Mouse (Mus musculus): Measurements from ENCODE around the gene Galnt4. TPM values are rescaled to one million over a fixed set of nuclear protein-coding genes. Genes with fewer than 3 reads are reported as not detected.

The Galnt4 gene
- 1 to 10 TPM; 7.0 to 7.6 (median 7.2) TPM for total RNA-seq (2022)

GRCm38 (mm10) chr10:99107964-99108363 lies at the start of gene Galnt4:
TSS of gene Galnt4 (plus strand) at chr10:99108159.
- DNase-seq, result peak; percentile 81

GRCm38 (mm10) chr10:99060588-99060987 lies 47.4 kb upstream of the Galnt4 start:
- no peak for DNase-seq

DNA sequence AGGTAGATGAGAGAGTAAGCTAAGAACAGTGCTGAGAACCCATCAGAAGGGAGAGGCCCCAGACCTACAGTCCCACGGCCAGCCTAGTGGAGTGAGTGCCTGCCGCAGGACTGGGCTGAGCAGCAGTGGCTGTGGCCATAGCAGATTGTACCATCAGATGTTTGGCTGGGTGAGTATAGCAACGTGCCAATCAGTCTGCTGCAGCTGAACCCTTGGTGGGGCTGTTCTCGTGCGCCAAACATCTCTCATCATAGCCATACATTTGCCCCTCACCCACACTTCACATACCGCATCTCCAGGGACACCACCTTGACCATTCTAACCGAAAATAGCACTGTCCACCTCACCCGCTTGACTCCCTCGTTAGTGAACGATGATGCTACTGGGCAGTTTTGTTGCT lies 46.5 kb upstream of the Galnt4 start:
- no peak for DNase-seq

GRCm38 (mm10) chr10:99062546-99062945 lies 45.4 kb upstream of the Galnt4 start:
- DNase-seq, result no peak

- no peak for DNase-seq
Measured at GRCm38 (mm10) chr10:99076113-99076895, 31.7 kb upstream of the Galnt4 start.

GRCm38 (mm10) chr10:99078621-99079020 lies 29.3 kb upstream of the Galnt4 start:
- DNase-seq, result no peak

DNA sequence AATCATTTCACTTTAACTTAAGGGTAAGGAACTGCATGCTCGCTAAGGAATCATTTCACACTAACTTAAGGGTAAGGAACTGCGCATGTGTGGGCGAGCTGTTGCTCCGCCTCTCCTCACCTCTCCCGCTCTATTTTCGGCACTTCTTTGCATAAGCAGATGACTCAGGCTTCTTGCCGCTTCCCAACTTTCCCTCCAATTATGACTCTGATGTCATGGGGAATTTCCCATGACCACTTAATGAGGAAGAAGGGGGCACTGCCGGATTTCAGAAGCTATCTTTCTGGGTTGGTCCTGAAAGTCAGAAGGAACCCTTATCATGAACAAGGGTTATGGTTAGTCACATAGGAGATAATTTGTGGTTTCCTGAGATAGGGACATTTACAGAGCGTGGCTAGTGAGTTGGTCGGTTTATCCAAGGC lies 26.4 kb upstream of the Galnt4 start:
- DNase-seq, result no peak

DNA sequence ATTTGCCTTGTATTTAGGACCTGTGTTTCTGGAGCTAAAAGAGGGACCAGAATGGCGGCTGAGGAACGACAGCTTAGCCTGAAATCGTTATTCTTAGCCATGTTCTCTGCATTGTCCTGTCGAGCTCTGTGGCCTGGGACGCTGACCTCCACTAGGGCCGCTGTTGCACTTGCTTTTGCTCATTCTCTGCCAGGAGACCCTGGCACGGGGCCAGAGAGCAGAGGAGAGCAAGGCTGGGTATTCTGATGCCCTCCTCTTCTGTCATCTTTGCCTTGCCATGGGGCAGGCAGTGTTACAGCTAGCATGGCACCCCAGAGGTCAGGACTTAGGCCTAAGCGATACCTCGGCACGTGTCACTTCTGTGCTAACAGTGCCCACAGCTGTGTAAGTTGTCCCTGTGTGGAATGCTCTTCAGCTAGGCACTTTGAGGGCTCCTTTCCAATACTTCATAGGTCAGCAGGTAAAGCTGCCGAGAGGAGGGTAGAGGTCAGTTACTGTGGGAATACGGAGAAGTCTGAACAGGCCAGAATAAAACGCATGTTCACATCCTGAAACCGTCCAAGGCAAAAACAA lies 24.4 kb upstream of the Galnt4 start:
- DNase-seq, result peak; percentile 47

DNA sequence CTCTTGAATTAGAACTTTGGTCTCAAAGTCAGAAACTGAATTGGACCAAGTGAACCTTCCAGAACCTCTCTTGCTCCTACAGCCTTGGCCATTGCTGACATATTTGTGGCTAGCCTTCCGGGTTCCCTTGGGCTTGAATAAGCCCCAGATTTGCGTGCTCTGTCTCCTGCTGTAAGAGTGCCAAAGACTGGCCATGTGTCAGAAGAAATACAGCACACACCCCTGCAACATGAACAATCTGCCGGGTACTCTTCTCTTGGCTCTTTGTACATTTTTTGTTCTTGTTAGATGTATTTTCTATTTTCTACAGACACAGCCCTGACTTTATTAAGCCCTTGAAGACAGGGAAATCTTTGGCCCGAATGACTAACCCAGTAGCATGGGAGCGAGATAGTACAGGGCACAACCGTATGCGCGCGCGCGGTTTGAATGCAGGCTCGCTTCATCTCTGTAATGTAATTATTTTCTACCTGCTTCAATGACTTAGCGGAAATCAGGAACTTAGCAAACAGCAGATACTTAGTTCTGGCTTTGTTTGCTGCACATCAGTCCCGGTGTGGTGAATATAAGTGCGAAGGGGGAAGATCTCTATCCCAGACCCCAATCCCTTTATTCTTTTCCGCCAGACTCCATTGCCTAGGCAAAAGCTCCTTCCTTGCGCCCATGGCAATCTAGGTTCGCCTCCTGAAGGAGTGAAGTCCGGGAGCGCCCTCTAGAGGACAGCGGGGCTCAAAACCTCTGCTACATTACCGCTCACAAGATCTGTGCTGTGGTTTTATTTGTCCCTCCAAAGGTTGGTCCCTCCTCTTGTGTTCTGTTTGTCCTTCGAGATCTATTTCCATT lies 23.3 kb upstream of the Galnt4 start:
- DNase-seq, result peak; percentile 65

GRCm38 (mm10) chr10:99085240-99085587 lies 22.7 kb upstream of the Galnt4 start:
- DNase-seq, result no peak

- DNase-seq, result no peak
Measured at GRCm38 (mm10) chr10:99086029-99086428, 21.9 kb upstream of the Galnt4 start.

DNA sequence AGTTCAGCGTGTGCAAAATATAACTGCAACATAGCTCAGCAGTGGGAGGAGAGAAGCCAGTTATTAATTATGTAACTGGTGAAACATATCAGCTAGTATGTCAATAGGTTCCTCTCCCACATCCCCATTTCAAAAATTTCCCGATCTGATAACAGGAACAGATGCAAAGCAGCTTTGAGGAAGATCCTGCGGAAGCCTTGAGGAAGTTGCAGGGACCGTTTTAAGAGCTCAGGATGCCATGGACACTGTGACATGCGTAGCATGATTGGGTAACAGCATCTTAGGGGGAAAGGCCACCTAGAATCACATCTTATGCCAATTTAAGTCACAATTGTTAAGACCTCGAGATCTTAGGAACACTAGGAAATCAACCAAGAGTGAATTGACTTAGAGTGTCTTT lies 18.1 kb upstream of the Galnt4 start:
- DNase-seq, result no peak

GRCm38 (mm10) chr10:99093364-99093763 lies 14.6 kb upstream of the Galnt4 start:
- no peak for DNase-seq

GRCm38 (mm10) chr10:99095114-99095513 lies 12.8 kb upstream of the Galnt4 start:
- no peak for DNase-seq

GRCm38 (mm10) chr10:99097374-99097773 lies 10.6 kb upstream of the Galnt4 start:
- no peak for DNase-seq

DNA sequence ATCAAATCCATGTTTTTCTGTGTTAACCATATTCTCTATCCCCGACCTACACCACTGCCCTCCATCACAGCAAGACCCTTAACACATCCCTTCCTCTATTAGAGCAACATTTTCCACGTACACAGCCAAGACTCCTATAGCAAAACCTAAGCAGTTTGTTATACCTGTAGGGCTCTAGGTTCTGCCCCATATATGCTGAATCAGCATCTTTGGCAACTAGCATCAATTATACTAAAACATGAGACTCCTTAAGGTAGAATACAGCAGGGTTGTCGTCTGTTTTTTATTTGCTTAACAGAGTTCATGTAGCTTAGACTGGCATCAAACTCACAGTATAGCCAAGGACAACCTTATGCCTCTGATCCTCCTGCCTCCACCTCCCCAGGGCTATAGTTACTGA lies 2.4 kb upstream of the Galnt4 start:
- no peak for DNase-seq

GRCm38 (mm10) chr10:99106311-99106702 lies 1.7 kb upstream of the Galnt4 start:
- no peak for DNase-seq

- DNase-seq, result peak; percentile 69
Measured at GRCm38 (mm10) chr10:99106703-99107631, 992 bp upstream of the Galnt4 start, which contains the start of gene Poc1b. TSS of gene Poc1b (plus strand) at chr10:99107036.

GRCm38 (mm10) chr10:99108431-99108982 lies 548 bp downstream of the Galnt4 start:
- DNase-seq, result no peak

DNA sequence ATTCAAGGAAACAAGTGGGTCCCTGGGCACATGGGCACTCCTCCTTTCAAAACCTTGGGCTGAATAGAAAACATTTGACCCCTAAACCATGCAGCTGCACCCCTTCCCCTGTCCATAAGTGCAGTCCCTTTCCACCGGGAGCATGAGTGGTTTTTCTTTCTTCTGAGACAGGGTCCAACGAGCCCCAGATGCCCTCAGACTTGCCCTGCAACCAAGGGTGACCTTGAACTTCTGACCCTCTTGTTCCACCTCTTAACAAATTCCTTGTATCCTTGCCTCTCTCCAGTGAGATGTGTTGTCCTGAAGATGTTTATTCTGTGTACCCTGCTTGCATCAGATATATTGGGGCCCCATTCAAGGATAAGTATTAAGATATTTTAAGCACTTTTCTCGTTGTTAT lies 5.6 kb downstream of the Galnt4 start:
- DNase-seq, result no peak

DNA sequence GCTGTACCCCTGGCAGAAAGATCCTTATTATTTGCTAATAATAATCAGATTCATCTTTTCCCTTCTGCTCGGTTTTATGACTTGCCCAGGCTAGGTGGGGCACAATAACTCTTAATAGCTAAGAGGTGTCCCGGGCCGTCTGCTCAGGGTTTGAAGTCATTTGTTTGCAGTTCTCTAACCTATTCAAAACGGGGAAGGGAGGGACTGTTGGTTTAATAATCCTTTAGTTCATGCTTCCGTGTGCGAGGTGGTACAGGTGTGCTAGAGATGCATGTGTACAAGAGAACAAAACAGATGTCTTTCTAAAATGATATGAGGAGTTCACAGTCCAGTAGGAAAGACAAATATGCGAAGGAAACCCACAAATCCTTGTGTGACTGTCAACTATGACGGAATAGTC lies 6.3 kb downstream of the Galnt4 start:
- no peak for DNase-seq

Data from adrenal gland, adult 8-10 months (tissue).